Mouse (Mus musculus) bone marrow, adult 2 months (tissue): ENCODE measurements around the gene Dexi. TPM values are rescaled to one million over a fixed set of nuclear protein-coding genes. Genes with fewer than 3 reads are reported as not detected.

ENCODE experiments used
- H3K27ac ChIP-seq: fragments of 200-500 bp; 2 replicates; pipeline ENCODE4 v1.5.1; 2012; ENCODE audit warnings: low read depth, mild to moderate bottlenecking, control low read depth, inconsistent platforms, low read length; ENCODE audit not compliant: control insufficient read depth, poor library complexity, insufficient read depth
- H3K4me1 ChIP-seq: fragments of 200-500 bp; 2 replicates; pipeline ENCODE4 v1.6.1; 2011; ENCODE audit warnings: low read length; ENCODE audit not compliant: control insufficient read depth, insufficient read depth
- H3K4me3 ChIP-seq: fragments of 200-500 bp; replicated peaks from 2 replicates; pipeline ENCODE3; 2011; ENCODE audit warnings: mild to moderate bottlenecking, low read depth, low read length, control low read depth; ENCODE audit not compliant: control insufficient read depth
- CTCF ChIP-seq: fragments of 200-500 bp; IDR thresholded peaks from 2 replicates; pipeline ENCODE4 v1.5.1; 2011; ENCODE audit warnings: low read length, control low read depth; ENCODE audit not compliant: control insufficient read depth, insufficient read depth
- POLR2A ChIP-seq: fragments of 200-500 bp; IDR thresholded peaks from 2 replicates; pipeline ENCODE4 v1.6.1; 2011; ENCODE audit warnings: low read depth, mild to moderate bottlenecking, control low read depth, low read length, borderline replicate concordance; ENCODE audit not compliant: control insufficient read depth
- WGBS: fragments of 180-500 bp; shearing (Covaris S2); methylation state at CpG from one replicate; pipeline ENCODE4 v1.1.7; 2018; 5-methylcytosine and 5-hydroxymethylcytosine counted together
- polyA plus RNA-seq: library from polyadenylated mRNA; stranded (reverse); fragments of >200 nt; gene quantifications from 2 replicates; pipeline ENCODE4 v1.2.4, GENCODE M21; 2011; ENCODE audit warnings: low replicate concordance; ENCODE audit not compliant: missing spikeins, insufficient read depth, insufficient read length

Dexi gene
- polyA plus RNA-seq, 1 experiment, result 4.3 TPM

DNA sequence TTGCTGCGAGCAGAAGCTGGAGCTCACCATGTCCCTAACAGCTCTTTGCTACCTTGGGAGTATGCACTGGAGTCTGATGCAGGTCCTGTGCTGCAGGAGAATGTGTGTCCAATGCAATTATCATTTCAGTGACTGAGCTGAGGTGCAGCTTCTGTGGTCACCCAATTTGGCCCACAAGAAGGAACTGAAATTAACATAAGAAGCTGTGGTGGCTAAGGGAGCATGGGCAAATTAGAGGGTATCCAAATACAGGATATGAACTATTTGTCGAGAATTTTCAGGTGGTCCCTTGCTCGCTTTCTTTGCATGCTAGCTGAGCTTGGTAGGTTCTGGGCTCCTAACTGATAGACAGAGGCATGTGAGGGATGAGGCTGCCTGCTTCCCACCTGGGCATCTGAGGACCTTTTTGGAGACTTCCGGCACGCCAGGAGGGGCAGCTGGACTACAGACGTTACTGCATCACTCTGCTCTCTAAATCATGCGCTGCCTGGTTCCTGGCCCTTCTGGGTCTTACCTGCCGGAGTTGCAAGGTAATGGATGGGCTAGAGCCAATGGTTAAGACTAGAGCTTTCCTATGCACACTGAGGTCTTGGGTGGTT is 54.9 kb downstream of the Dexi start:
- TF ChIP-seq CTCF (no peak), POLR2A (no peak)
- Histone ChIP-seq H3K4me1 (no peaks in the 10 kb centered on the region; the same call in none of the 2 replicates), H3K27ac (peak overlapping the region; percentile 61), H3K4me3 (peak overlapping the region; percentile 70)
- 51% methylated on average over 8 of the region's 8 CpGs for WGBS

DNA sequence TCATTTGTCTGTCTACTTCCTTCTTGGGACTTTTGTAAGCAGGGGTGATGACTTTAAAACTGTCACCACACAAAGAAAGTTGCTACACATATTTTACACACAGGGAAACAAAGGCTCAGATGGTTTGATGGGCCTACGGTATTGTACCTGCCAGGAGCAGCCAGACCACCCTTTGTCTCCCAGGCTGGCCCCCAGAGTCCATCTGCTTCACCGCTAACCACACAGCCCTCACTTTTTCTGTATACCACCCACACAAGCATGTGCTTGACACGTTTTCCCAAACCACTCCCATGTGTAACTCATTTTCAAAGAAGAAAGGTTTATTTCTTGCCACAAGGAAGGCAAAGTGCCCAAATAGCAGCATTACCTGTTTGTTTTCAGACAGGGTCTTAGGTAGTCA is 55.9 kb downstream of the Dexi start:
- TF ChIP-seq POLR2A (no peak), CTCF (no peak)
- H3K4me1 ChIP-seq, result no peaks in the 10 kb centered on the region; the same call in none of the 2 replicates
- no peak overlapping the region for H3K27ac ChIP-seq
- H3K4me3 ChIP-seq, result no peak overlapping the region
- 47% methylated on average over 3 of the region's 3 CpGs for WGBS

DNA sequence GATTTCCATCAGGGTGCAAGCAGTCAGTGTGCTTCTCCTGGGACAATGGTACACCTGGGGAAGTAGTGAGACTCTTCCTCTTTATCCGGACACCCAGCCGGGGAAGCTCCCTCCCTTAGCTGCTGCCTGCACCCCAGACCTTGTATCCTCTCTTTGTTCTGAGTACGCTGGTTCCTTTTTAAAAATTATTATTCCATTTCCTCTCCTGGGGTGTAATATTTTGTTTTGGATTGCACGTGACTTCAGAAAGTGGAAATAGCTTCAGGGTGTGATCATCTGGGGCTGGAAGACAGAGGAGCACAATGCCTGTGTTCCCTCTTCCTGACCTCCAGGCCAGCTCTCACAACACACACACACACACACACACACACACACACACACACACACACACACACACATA is 60.5 kb downstream of the Dexi start:
- Histone ChIP-seq H3K27ac (no peak overlapping the region), H3K4me3 (no peak overlapping the region), H3K4me1 (no peaks in the 10 kb centered on the region; the same call in 1 of the 2 replicates)
- TF ChIP-seq POLR2A (no peak), CTCF (no peak)
- 29% methylated on average over 4 of the region's 4 CpGs for WGBS

DNA sequence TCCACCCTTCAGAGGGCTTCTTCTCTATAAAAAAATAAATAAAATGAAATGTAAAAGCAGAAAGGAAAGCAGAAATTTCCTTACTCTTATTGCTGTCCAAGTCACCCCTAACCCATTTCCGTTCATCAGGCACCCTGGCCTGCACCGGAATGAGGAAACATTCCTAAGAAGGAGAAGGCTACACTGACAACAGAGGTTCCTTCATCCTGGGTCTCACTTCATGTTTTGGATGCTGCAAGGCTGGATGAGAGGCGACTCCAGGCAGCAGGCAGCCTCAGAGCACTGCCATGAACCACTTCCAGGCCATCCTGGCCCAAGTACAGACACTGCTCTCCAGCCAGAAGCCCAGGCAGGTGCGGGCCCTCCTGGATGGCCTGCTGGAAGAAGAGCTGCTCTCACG is 63.0 kb downstream of the Dexi start, which contains the start of gene Ciita:
Gene Ciita, plus strand, starts transcription at position 203 of the 400 bp plus-strand sequence.
- TF ChIP-seq CTCF, result no peak
- TF ChIP-seq POLR2A, result no peak

DNA sequence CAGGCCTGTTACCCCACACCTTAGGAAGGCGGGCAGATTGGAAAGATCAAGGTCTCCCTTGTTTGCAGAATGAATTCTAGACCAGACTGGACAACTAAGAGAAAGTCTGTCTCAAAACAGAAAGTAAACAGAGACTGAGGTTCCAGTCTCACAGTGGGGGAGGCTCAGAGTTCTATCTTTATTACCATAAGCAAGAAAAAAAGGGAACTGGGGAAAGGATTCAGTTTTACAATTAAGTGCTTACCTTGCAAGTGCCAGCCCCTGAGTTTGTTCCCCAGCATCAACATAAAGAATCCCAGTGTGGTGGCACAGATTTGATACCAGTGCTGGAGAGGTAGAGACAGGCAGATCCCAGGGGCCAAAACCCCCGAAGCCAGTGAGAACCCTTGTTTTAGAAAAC is 66.9 kb downstream of the Dexi start:
- WGBS, result 54% methylated on average over 2 of the region's 2 CpGs
- no peaks in the 10 kb centered on the region; the same call in 1 of the 2 replicates for H3K4me1 ChIP-seq
- H3K27ac ChIP-seq, result no peak overlapping the region
- H3K4me3 ChIP-seq, result no peak overlapping the region
- no peak for TF ChIP-seq CTCF
- no peak for TF ChIP-seq POLR2A

More for the DNA sequence above, 63.0 kb downstream of the Dexi start, which contains the start of gene Ciita:
- no peak within 1 kb of the TSS for H3K4me3 ChIP-seq
- H3K4me1 ChIP-seq, result no peaks in the 10 kb centered on the region; the same call in 1 of the 2 replicates
- WGBS, result 70% methylated on average over 5 of the region's 5 CpGs
- no peak within 1 kb of the TSS for H3K27ac ChIP-seq

DNA sequence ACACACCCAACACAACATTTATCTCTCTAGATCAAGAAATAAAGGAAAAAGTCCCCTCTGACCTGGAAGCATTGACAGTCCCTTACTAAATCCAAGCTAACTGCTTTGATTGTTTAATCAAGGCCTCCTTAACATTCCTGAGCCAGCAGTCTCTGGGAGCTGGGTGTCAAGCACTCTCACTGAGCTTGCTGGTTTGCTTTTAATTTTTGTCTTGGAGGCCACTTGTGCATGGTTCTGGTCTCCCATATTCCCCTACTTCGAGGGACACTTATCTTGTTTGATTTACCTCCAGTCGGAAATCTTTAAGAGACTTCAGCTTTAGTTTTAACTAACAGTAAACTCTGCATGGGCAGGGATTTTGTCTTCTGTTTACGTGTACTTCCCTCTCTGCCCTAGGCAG is 67.9 kb downstream of the Dexi start:
- H3K27ac ChIP-seq, result no peak overlapping the region
- TF ChIP-seq POLR2A, result no peak
- TF ChIP-seq CTCF, result no peak
- WGBS, result 70% methylated on average over 3 of the region's 3 CpGs
- H3K4me3 ChIP-seq, result no peak overlapping the region
- H3K4me1 ChIP-seq, result no peaks in the 10 kb centered on the region; the same call in 1 of the 2 replicates

DNA sequence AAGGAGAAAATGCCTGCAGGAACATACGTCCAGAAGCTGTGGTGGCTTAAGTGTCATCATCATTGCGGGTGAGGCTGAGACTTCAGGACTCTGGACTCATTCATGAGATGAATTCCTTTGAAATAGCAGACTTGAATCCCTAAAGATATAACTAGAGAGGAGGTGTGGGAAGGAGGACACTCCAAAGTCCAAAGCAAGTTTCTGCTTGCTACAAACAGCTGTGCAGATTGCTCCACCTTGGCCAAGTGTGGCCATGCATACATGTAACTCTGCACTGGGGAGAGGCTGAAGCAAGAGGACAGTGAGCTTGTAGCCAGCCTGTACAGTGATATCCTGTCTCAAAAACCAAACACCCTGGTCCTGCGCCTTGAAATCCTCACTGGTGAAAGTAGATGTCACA is 70.9 kb downstream of the Dexi start:
- Histone ChIP-seq H3K4me1 (no peaks in the 10 kb centered on the region), H3K27ac (no peak overlapping the region), H3K4me3 (no peak overlapping the region)
- no peak for TF ChIP-seq CTCF
- WGBS, result 86% methylated on average over 3 of the region's 3 CpGs

DNA sequence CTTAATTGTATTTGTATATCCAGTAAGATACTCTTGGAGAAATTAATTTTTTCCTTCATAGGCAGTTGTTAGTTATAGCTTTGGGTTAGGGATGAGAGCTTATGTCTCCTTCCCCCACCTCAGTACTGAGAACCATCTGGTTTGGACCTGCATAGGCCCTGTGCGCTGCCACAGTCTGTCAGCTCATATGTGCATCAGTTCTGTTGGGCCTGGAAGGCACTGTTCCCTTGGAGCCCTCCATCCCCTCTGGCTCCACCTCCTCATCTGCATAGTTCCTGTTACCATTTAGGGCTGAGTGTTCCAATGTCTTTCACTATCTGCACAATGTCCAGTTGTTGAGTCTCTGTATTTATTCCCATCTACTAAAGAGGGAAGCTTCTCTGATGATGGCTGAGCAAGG is 74.7 kb downstream of the Dexi start:
- TF ChIP-seq CTCF (no peak), POLR2A (no peak)
- WGBS, result 94% methylated on average over 1 of the region's 1 CpGs
- no peaks in the 10 kb centered on the region for H3K4me1 ChIP-seq

More for the DNA sequence above, 74.7 kb downstream of the Dexi start:
- no peak overlapping the region for H3K4me3 ChIP-seq
- H3K27ac ChIP-seq, result no peak overlapping the region
